Mouse (Mus musculus): ENCODE data around the gene Grb10. TPM values are rescaled to one million over a fixed set of nuclear protein-coding genes. Genes with fewer than 3 reads are reported as not detected.

Grb10 gene
- polyA plus RNA-seq, 1 experiment, result 27.4 TPM

- DNase-seq, result no peak
- TF ChIP-seq POLR2A (IDR thresholded peaks at IDR 0.05; ENCODE audit: borderline replicate concordance, extremely low read depth, low read depth, low read length) (no peak), CTCF (IDR thresholded peaks at IDR 0.05; ENCODE audit: insufficient read depth, low read length) (no peak)
- Histone ChIP-seq H3K4me3 (replicated peaks; ENCODE audit: extremely low read depth, low read depth, low read length) (no peak overlapping the region), H3K4me1 (ENCODE audit: control insufficient read depth, insufficient read depth, low read length) (no peaks in the 10 kb centered on the region)
Observed at GRCm38 (mm10) chr11:11944082-11944349, 94.5 kb downstream of the Grb10 start.

- TF ChIP-seq CTCF (IDR thresholded peaks at IDR 0.05; ENCODE audit: insufficient read depth, low read length) (no peak), POLR2A (IDR thresholded peaks at IDR 0.05; ENCODE audit: borderline replicate concordance, extremely low read depth, low read depth, low read length) (no peak)
- Histone ChIP-seq H3K4me3 (replicated peaks; ENCODE audit: extremely low read depth, low read depth, low read length) (no peak overlapping the region), H3K4me1 (ENCODE audit: control insufficient read depth, insufficient read depth, low read length) (no peaks in the 10 kb centered on the region)
- 90% methylated on average over 13 of the region's 13 CpGs for WGBS
- no peak for DNase-seq
Observed at GRCm38 (mm10) chr11:11943240-11944081, 95.0 kb downstream of the Grb10 start.

GRCm38 (mm10) chr11:11942320-11943217 lies 95.9 kb downstream of the Grb10 start:
- TF ChIP-seq CTCF (IDR thresholded peaks at IDR 0.05; ENCODE audit: insufficient read depth, low read length), result no peak
- TF ChIP-seq POLR2A (IDR thresholded peaks at IDR 0.05; ENCODE audit: borderline replicate concordance, extremely low read depth, low read depth, low read length), result no peak
- Histone ChIP-seq H3K4me1 (ENCODE audit: control insufficient read depth, insufficient read depth, low read length) (no peaks in the 10 kb centered on the region), H3K4me3 (replicated peaks; ENCODE audit: extremely low read depth, low read depth, low read length) (no peak overlapping the region)
- 79% methylated on average over 6 of the region's 6 CpGs for WGBS
- no peak for DNase-seq

DNA sequence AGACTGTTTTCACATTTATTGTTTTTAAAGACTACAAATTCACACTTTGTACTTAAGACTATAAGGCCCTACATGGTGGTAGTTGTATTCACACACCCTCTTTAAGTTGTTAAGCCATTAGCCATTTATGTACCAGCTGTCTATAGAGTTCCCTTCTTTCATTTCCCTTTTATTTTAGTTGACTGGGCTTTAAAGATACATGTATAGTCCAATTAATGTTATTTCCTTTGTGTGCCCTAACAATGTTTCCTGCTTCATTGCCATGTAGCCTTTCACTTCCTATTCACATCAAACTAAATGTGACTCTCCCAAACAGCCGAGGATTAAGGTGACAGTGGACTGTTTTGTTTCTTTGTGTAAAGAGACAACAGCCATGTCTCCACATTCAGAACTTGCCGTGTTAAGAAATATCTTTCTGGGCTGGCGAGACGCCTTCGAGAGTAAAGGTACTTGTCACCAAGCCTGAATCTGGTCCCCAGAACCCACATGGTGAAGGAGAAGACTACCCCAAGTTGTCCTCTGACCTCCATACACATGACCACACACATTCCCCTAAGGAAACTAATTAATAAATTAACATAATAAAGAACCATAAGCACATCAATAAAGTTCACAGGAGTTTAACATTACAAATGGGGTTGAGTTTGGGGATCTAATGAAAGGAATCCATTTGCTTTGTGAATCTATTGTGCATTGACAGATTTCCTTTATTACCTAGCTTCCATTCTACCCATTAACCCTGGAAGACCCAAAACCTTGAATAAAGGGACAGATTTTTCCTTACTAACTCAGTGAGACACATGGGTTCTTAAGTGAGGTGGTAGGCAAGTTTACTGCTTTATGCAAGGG lies 97.4 kb downstream of the Grb10 start:
- WGBS, result 62% methylated on average over 5 of the region's 5 CpGs
- Histone ChIP-seq H3K4me3 (replicated peaks; ENCODE audit: extremely low read depth, low read depth, low read length) (no peak overlapping the region), H3K4me1 (ENCODE audit: control insufficient read depth, insufficient read depth, low read length) (no peaks in the 10 kb centered on the region)
- DNase-seq, result no peak
- TF ChIP-seq CTCF (IDR thresholded peaks at IDR 0.05; ENCODE audit: insufficient read depth, low read length), result no peak
- no peak for TF ChIP-seq POLR2A (IDR thresholded peaks at IDR 0.05; ENCODE audit: borderline replicate concordance, extremely low read depth, low read depth, low read length)

DNA sequence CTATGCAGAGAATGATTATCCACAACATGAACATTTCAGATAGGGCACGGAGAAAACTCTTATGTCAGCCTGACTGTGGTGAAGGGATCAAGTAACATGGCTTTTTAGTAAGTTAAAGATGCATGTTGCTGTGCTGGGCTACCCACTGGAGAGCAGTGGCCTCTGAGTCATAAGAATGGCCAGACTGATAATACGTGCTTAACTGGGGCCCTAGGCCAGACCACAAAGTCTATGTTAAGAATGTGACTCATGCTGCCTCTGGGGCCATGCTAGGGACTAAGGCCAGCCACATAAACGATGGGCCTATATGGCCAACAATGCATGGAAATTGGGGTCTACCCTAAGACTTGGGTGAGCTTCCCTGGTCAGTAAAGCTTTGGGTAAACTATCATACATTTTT lies 98.9 kb downstream of the Grb10 start:
- Histone ChIP-seq H3K4me1 (ENCODE audit: control insufficient read depth, insufficient read depth, low read length) (no peaks in the 10 kb centered on the region), H3K4me3 (replicated peaks; ENCODE audit: extremely low read depth, low read depth, low read length) (no peak overlapping the region)
- TF ChIP-seq POLR2A (IDR thresholded peaks at IDR 0.05; ENCODE audit: borderline replicate concordance, extremely low read depth, low read depth, low read length) (no peak), CTCF (IDR thresholded peaks at IDR 0.05; ENCODE audit: insufficient read depth, low read length) (no peak)
- no peak for DNase-seq
- WGBS, result 60% methylated on average over 3 of the region's 3 CpGs

DNA sequence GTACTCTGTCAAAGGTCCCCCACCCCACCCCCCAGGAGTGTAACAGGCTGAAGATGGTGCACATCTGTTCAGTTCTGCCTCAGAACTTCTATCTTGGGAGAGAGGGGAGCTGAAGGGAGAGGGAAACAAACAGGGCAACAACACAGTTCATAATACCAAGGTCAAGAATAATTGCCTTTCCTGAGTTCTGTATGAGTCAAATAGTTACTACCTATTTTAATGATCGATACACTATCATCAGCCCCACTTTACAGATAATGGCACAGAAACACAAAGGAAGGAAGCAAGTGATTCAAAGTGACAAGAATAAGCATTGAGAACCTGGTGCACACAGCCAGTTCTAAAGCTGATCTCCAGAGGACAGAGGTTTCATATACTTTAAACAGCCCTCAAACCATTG lies 99.9 kb downstream of the Grb10 start:
- Histone ChIP-seq H3K4me3 (replicated peaks; ENCODE audit: extremely low read depth, low read depth, low read length) (no peak overlapping the region), H3K4me1 (ENCODE audit: control insufficient read depth, insufficient read depth, low read length) (no peaks in the 10 kb centered on the region)
- 82% methylated on average over 1 of the region's 1 CpGs for WGBS
- TF ChIP-seq CTCF (IDR thresholded peaks at IDR 0.05; ENCODE audit: insufficient read depth, low read length) (no peak), POLR2A (IDR thresholded peaks at IDR 0.05; ENCODE audit: borderline replicate concordance, extremely low read depth, low read depth, low read length) (no peak)
- DNase-seq, result no peak

DNA sequence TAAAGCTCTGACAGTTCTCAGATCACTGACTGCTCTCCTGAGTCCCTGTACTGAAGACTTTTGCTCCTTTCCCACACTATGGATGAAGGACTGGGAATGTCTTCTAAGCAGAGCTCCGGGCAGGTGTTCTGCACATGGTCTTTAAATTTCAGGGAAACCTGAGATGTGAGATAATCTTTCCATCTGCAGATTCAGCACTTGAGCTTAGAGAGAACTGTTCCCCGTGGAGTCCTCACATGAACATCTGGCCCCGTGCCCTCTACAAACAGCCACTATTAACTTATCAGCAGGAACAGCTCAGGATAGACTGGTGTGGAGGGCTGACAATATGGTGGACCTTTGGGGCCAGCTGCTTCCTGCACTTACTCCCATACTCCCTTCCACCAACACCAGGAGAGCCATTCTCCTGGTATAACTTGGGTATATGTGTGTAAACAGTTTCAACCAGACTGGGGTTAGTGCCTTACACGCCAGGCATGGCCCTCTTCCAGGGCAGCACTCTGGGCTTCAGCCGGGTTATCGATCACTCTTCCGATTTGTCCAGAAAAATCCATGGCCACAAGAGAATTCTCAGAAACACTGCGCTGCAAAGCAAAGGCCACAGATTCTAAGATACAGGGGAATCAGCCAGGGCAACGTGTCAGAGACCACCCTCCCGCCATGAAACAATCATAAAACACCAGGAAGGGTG lies 101.0 kb downstream of the Grb10 start:
- no peak overlapping the region for H3K4me3 ChIP-seq (replicated peaks; ENCODE audit: extremely low read depth, low read depth, low read length)
- no peaks in the 10 kb centered on the region for H3K4me1 ChIP-seq (ENCODE audit: control insufficient read depth, insufficient read depth, low read length)
- no peak for DNase-seq
- TF ChIP-seq CTCF (IDR thresholded peaks at IDR 0.05; ENCODE audit: insufficient read depth, low read length), result no peak
- TF ChIP-seq POLR2A (IDR thresholded peaks at IDR 0.05; ENCODE audit: borderline replicate concordance, extremely low read depth, low read depth, low read length), result no peak
- 84% methylated on average over 10 of the region's 10 CpGs for WGBS

DNA sequence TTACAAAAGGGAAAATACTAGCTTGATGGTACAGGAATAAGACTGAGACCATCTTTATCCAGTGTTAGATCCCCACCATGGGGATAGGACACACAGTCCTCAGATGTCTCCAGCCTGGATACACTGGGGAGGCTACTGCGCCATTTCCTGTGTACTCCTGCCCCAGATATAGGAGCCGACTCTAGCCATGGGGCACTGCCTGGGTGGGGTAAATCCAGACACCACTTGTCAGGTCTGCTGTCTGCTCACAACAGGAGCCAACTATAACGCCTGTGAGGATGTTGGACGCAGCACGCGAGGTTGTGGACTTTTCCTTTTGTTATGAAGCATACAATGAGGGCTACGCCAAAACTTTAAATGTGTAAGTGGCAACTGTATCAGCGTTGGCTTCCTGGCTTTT lies 103.7 kb downstream of the Grb10 start:
- H3K4me3 ChIP-seq (replicated peaks; ENCODE audit: extremely low read depth, low read depth, low read length), result no peak overlapping the region
- WGBS, result 60% methylated on average over 8 of the region's 8 CpGs
- DNase-seq, result no peak
- TF ChIP-seq POLR2A (IDR thresholded peaks at IDR 0.05; ENCODE audit: borderline replicate concordance, extremely low read depth, low read depth, low read length), result no peak
- TF ChIP-seq CTCF (IDR thresholded peaks at IDR 0.05; ENCODE audit: insufficient read depth, low read length), result no peak
- no peaks in the 10 kb centered on the region for H3K4me1 ChIP-seq (ENCODE audit: control insufficient read depth, insufficient read depth, low read length)

Data from lung, adult 2 months (tissue).